Comparison of ENCODE assay signal across 8 mouse cellular contexts in the genomic region with DNA sequence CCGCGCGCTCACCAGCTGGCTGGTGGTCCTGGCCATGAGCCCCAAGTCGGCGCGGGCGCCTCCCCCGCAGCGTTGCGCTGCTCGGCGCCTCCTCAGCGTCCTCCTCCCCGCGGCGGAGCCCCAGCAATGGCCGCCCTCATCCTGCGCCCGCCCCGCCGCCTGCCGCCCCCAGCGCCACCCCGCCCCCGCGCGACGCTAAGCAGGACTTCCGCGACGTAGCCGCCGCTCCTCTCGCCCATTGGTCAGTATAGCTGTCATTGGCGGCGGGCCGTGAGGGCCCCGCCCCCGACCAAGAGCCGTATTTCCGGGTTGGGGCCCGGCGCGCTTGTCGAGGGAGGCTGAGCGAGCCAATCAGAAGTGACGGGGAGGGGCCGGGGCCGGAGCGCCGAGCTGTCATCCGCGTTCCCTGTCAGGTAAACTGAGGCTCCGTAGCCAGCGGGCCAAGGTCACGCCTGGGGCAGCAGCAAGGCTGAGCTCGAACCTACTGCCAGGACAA. TPM values are rescaled to one million over a fixed set of nuclear protein-coding genes. Genes with fewer than 3 reads are reported as not detected.
DNase-seq lines count a peak whose midpoint lies in the region; ATAC-seq lines count a peak whose summit lies in the region.

No protein-coding gene starts in this region.

- peak; percentile 97 for ATAC-seq in erythroid progenitor cell, adult 5-6 weeks (replicated peaks; ENCODE audit: low FRiP score, poor library complexity, severe bottlenecking)
- peak; percentile 97 for ATAC-seq in heart, embryonic 13.5 days (ENCODE audit: extremely low read depth, insufficient number of reproducible peaks, low FRiP score, low TSS enrichment)
- ATAC-seq in liver, embryonic 12.5 days, result peak; percentile 96
- peak; percentile 98 for ATAC-seq in stomach, embryonic 15.5 days (ENCODE audit: insufficient read depth, low FRiP score, low read depth)

- peak overlapping the region; percentile 94 for H3K27ac ChIP-seq in heart, embryonic 13.5 days (replicated peaks)
- peak overlapping the region; percentile 88 for H3K27ac ChIP-seq in liver, embryonic 12.5 days
- H3K27ac ChIP-seq in stomach, embryonic 15.5 days, result peak overlapping the region; percentile 85

- peak overlapping the region; percentile 88 for H3K4me2 ChIP-seq in heart, embryonic 13.5 days
- peak overlapping the region; percentile 70 for H3K4me2 ChIP-seq in liver, embryonic 12.5 days
- H3K4me2 ChIP-seq in stomach, embryonic 15.5 days, result peak overlapping the region; percentile 75

- no peaks in the 10 kb centered on the region for H3K27me3 ChIP-seq in heart, embryonic 13.5 days (replicated peaks)
- no peaks in the 10 kb centered on the region for H3K27me3 ChIP-seq in liver, embryonic 12.5 days (replicated peaks)
- no peaks in the 10 kb centered on the region for H3K27me3 ChIP-seq in stomach, embryonic 15.5 days (replicated peaks)

- peak; percentile 99 for DNase-seq in CD4-positive helper T cell, adult 2 months (ENCODE audit: low read depth, low spot score)
- DNase-seq in brain, embryonic 18.5 days (ENCODE audit: low read depth, low spot score), result peak; percentile 92
- peak; percentile 98 for DNase-seq in kidney, postnatal 10 days
- peak; percentile 93 to 95 for DNase-seq in natural killer cell, adult 2 months (ENCODE audit: low spot score in 2 of 2)

- H3K4me3 ChIP-seq in heart, embryonic 13.5 days, result peak overlapping the region; percentile 87
- peak overlapping the region; percentile 82 for H3K4me3 ChIP-seq in liver, embryonic 12.5 days
- H3K4me3 ChIP-seq in stomach, embryonic 15.5 days (replicated peaks), result peak overlapping the region; percentile 87

- no peaks in the 10 kb centered on the region for H3K9me3 ChIP-seq in heart, embryonic 13.5 days
- H3K9me3 ChIP-seq in liver, embryonic 12.5 days (replicated peaks), result no peaks in the 10 kb centered on the region
- H3K9me3 ChIP-seq in stomach, embryonic 15.5 days, result no peaks in the 10 kb centered on the region

- under 1% methylated on average over 53 of the region's 57 CpGs for WGBS in heart, embryonic 13.5 days
- WGBS in liver, embryonic 12.5 days (ENCODE audit: insufficient replicate concordance), result under 1% methylated on average over 57 of the region's 57 CpGs
- under 1% methylated on average over 57 of the region's 57 CpGs for WGBS in stomach, embryonic 15.5 days

- H3K36me3 ChIP-seq in heart, embryonic 13.5 days, result no peaks in the 10 kb centered on the region
- H3K36me3 ChIP-seq in liver, embryonic 12.5 days, result peaks cover 14% of the 10 kb centered on the region
- no peaks in the 10 kb centered on the region for H3K36me3 ChIP-seq in stomach, embryonic 15.5 days

- peaks cover 41% of the 10 kb centered on the region for H3K4me1 ChIP-seq in heart, embryonic 13.5 days
- peaks cover 48% of the 10 kb centered on the region for H3K4me1 ChIP-seq in liver, embryonic 12.5 days
- H3K4me1 ChIP-seq in stomach, embryonic 15.5 days, result peaks cover 13% of the 10 kb centered on the region; the same call in 1 of the 2 replicates

- peak overlapping the region; percentile 93 for H3K9ac ChIP-seq in heart, embryonic 13.5 days
- peak overlapping the region; percentile 91 for H3K9ac ChIP-seq in liver, embryonic 12.5 days
- H3K9ac ChIP-seq in stomach, embryonic 15.5 days, result peak overlapping the region; percentile 76

RNA-seq across cellular contexts. Expression of gene Pdpk1, which starts 9.3 kb away (rescaled TPM):
- 83.6 and 88.0 TPM in 2 replicates for total RNA-seq in erythroid progenitor cell, adult 5-6 weeks (2015; ENCODE audit: low replicate concordance)
- 74.5 and 76.8 TPM in 2 replicates for total RNA-seq in erythroid progenitor cell, adult 5-6 weeks (2017; ENCODE audit: low replicate concordance)
- 30.7 and 35.1 TPM in 2 replicates for polyA plus RNA-seq in heart, embryonic 13.5 days (2015; fragmentation: Nextera tagmentation; extraction: Ambion mirVana)
- polyA plus RNA-seq in liver, embryonic 12.5 days (2016; fragmentation: Nextera tagmentation; extraction: Ambion mirVana), result 31.4 and 34.9 TPM in 2 replicates
- 36.1 and 38.9 TPM in 2 replicates for polyA plus RNA-seq in stomach, embryonic 15.5 days (2015; fragmentation: Nextera tagmentation; extraction: Ambion mirVana)

RNA-seq across cellular contexts. Expression of gene Amdhd2, which starts 22.1 kb away (rescaled TPM):
- 10.5 and 20.5 TPM in 2 replicates for total RNA-seq in erythroid progenitor cell, adult 5-6 weeks (2015; ENCODE audit: low replicate concordance)
- total RNA-seq in erythroid progenitor cell, adult 5-6 weeks (2017; ENCODE audit: low replicate concordance), result 9.8 and 10.7 TPM in 2 replicates
- polyA plus RNA-seq in heart, embryonic 13.5 days (2015; fragmentation: Nextera tagmentation; extraction: Ambion mirVana), result 27.0 and 31.2 TPM in 2 replicates
- polyA plus RNA-seq in liver, embryonic 12.5 days (2016; fragmentation: Nextera tagmentation; extraction: Ambion mirVana), result 20.9 and 22.7 TPM in 2 replicates
- polyA plus RNA-seq in stomach, embryonic 15.5 days (2015; fragmentation: Nextera tagmentation; extraction: Ambion mirVana), result 25.1 and 29.3 TPM in 2 replicates

RNA-seq across cellular contexts. Expression of gene Atp6v0c, which starts 28.0 kb away (rescaled TPM):
- 231 and 265 TPM in 2 replicates for total RNA-seq in erythroid progenitor cell, adult 5-6 weeks (2015; ENCODE audit: low replicate concordance)
- 83.8 and 103 TPM in 2 replicates for total RNA-seq in erythroid progenitor cell, adult 5-6 weeks (2017; ENCODE audit: low replicate concordance)
- polyA plus RNA-seq in heart, embryonic 13.5 days (2015; fragmentation: Nextera tagmentation; extraction: Ambion mirVana), result 544 and 567 TPM in 2 replicates
- 371 and 388 TPM in 2 replicates for polyA plus RNA-seq in liver, embryonic 12.5 days (2016; fragmentation: Nextera tagmentation; extraction: Ambion mirVana)
- polyA plus RNA-seq in stomach, embryonic 15.5 days (2015; fragmentation: Nextera tagmentation; extraction: Ambion mirVana), result 495 and 512 TPM in 2 replicates

Comparison
In these comparisons a context has a peak if more than half of its experiments do, and no peak if none do; other contexts are left out.
1. Peak in every context shown above with its lines: DNase-seq, ATAC-seq, H3K4me3 ChIP-seq and H3K27ac ChIP-seq.